In the genomic region with DNA sequence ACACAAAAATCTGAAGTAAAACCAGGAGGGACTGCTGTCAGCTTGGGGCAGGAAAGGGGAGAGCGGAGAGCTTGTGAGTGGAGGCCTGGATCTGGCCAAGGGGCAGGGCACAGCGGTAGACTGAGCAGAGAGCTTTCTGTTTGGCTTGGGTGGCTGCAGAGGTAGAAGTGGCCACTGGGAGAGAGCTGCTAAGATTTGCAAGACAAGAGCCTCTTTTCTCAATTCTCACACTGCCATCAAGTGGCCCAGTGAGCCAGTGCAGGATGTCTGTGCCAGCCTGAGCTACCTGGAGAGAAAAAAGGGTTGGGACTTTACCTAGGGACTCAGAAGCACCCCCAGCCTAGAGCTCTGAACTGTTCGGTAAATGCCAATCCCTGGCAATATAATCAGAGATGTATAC, we compare ENCODE assay signal across 8 mouse cellular contexts. TPM values are rescaled to one million over a fixed set of nuclear protein-coding genes. Genes with fewer than 3 reads are reported as not detected.
DNase-seq lines count a peak whose midpoint lies in the region; ATAC-seq lines count a peak whose summit lies in the region.

No protein-coding gene starts in this region.

- WGBS in hindbrain, embryonic 15.5 days, result 28% methylated on average over 3 of the region's 3 CpGs

- no peaks in the 10 kb centered on the region for H3K27me3 ChIP-seq in hindbrain, embryonic 15.5 days

- no peak overlapping the region; the same call in 1 of the 2 replicates for H3K27ac ChIP-seq in hindbrain, embryonic 15.5 days (replicated peaks)

- H3K36me3 ChIP-seq in hindbrain, embryonic 15.5 days, result no peaks in the 10 kb centered on the region

- ATAC-seq in hindbrain, embryonic 15.5 days (ENCODE audit: low FRiP score, low read depth), result peak; percentile 82
- no peak for ATAC-seq in erythroblast, adult 5-6 weeks (replicated peaks; ENCODE audit: low FRiP score, poor library complexity, severe bottlenecking)

- H3K4me2 ChIP-seq in hindbrain, embryonic 15.5 days, result no peak overlapping the region

- DNase-seq in R1 (ENCODE audit: low read depth, low spot score), result peak; percentile 84
- DNase-seq in cerebellum, postnatal 25 days, result peak; percentile 79 to 86
- DNase-seq in gastrocnemius, adult 18-20 months (ENCODE audit: low spot score), result peak; percentile 86
- DNase-seq in layer of hippocampus, postnatal 36 days, result peak; percentile 62 to 77
- DNase-seq in lung, postnatal 36 days, result peak; percentile 92
- DNase-seq in right cerebral cortex, adult 2 months (ENCODE audit: low spot score in 2 of 2), result peak; percentile 86 to 88

- no peaks in the 10 kb centered on the region for H3K9me3 ChIP-seq in hindbrain, embryonic 15.5 days

- no peak overlapping the region for H3K9ac ChIP-seq in hindbrain, embryonic 15.5 days

- no peak overlapping the region for H3K4me3 ChIP-seq in hindbrain, embryonic 15.5 days

- no peaks in the 10 kb centered on the region for H3K4me1 ChIP-seq in hindbrain, embryonic 15.5 days (replicated peaks)

RNA-seq across cellular contexts. Expression of a gene that starts 24.8 kb away (rescaled TPM):
- total RNA-seq in gastrocnemius, adult 18-20 months (2021), result 100 to 1,000 TPM in 1 of 2 experiments, 10 to 100 TPM in 1; 98.0 to 115 TPM
- 196 and 200 TPM in 2 replicates for polyA plus RNA-seq in hindbrain, embryonic 15.5 days (2015; fragmentation: Nextera tagmentation; extraction: Ambion mirVana)
- total RNA-seq in layer of hippocampus, postnatal 36 days (2021), result 100 to 1,000 TPM; 206 to 209 TPM
- total RNA-seq in erythroblast, adult 5-6 weeks (2015; ENCODE audit: low replicate concordance), result 14.4 and 15.8 TPM in 2 replicates
- 42.5 and 56.2 TPM in 2 replicates for total RNA-seq in erythroblast, adult 5-6 weeks (2017; ENCODE audit: low replicate concordance)

RNA-seq across cellular contexts. Expression of a gene that starts 50.0 kb away (rescaled TPM):
- total RNA-seq in gastrocnemius, adult 18-20 months (2021), result 1 to 10 TPM; 4.4 to 6.2 TPM
- 23.7 and 25.2 TPM in 2 replicates for polyA plus RNA-seq in hindbrain, embryonic 15.5 days (2015; fragmentation: Nextera tagmentation; extraction: Ambion mirVana)
- total RNA-seq in layer of hippocampus, postnatal 36 days (2021), result 10 to 100 TPM; 10.7 to 12.4 TPM
- total RNA-seq in erythroblast, adult 5-6 weeks (2015; ENCODE audit: low replicate concordance), result 5.2 and 10.6 TPM in 2 replicates
- total RNA-seq in erythroblast, adult 5-6 weeks (2017; ENCODE audit: low replicate concordance), result 3.8 and 5.7 TPM in 2 replicates
